Mouse (Mus musculus): ENCODE data around the gene Pank2. TPM values are rescaled to one million over a fixed set of nuclear protein-coding genes. Genes with fewer than 3 reads are reported as not detected.
A peak's percentile ranks its signal among the peaks of the same experiment; 100 is the strongest.
"Not testable (repeated sequence)": the region's sequence is repeated elsewhere in the genome, so short reads cannot be mapped to it uniquely, and the experiment has no call there.

Pank2 gene
- polyA plus RNA-seq, 1 experiment from 2014 or later: 37.1 TPM

DNA sequence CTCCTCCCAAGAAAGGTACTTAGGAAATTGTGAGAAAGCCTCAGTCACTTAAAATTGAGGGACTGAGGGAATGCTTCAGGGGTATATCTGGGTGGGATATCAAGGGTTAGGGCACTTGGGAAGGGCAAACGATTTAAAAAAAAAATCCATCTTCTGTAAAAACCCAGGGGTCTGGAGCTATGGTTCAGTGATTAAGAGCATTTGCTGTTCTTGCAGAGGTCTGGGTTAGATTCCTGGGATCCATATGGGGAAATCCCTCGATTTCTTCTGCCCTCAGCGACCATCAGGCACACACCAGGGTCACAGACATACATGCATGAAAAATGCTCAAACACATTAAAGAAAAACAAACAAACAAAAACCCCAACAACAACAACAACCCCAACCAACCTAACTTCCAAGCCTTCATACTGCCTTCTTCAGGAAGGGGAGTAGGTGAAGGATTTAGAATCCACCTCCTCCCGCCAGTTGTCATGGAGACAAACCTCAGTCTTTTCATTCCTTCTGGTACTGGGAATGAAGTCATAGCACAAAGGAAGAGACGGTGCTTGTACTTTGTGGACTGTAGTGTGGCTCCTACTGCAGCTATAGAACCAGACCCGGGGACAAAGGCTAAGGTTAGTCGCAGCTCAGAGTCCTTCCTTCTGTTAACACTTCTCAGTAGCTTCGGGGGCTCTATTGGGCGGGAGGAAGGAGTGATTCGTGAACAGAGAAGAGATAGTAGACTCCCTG lies 648 bp upstream of the Pank2 start:
- peak overlapping the region; percentile 69 for H3K9ac ChIP-seq
- peak; percentile 62 for ATAC-seq (ENCODE audit: insufficient number of reproducible peaks, low FRiP score)
- H3K4me1 ChIP-seq (replicated peaks): peaks cover 34% of the 10 kb centered on the region
- H3K4me3 ChIP-seq: peak overlapping the region; percentile 87
- H3K27ac ChIP-seq (ENCODE audit: poor library complexity, severe bottlenecking): peak overlapping the region; percentile 91
- 7% methylated on average over 10 of the region's 10 CpGs for WGBS
- no peaks in the 10 kb centered on the region for H3K27me3 ChIP-seq (replicated peaks)
- peak overlapping the region; percentile 68 for H3K4me2 ChIP-seq
- no peaks in the 10 kb centered on the region for H3K36me3 ChIP-seq
- no peaks in the 10 kb centered on the region for H3K9me3 ChIP-seq (replicated peaks)

DNA sequence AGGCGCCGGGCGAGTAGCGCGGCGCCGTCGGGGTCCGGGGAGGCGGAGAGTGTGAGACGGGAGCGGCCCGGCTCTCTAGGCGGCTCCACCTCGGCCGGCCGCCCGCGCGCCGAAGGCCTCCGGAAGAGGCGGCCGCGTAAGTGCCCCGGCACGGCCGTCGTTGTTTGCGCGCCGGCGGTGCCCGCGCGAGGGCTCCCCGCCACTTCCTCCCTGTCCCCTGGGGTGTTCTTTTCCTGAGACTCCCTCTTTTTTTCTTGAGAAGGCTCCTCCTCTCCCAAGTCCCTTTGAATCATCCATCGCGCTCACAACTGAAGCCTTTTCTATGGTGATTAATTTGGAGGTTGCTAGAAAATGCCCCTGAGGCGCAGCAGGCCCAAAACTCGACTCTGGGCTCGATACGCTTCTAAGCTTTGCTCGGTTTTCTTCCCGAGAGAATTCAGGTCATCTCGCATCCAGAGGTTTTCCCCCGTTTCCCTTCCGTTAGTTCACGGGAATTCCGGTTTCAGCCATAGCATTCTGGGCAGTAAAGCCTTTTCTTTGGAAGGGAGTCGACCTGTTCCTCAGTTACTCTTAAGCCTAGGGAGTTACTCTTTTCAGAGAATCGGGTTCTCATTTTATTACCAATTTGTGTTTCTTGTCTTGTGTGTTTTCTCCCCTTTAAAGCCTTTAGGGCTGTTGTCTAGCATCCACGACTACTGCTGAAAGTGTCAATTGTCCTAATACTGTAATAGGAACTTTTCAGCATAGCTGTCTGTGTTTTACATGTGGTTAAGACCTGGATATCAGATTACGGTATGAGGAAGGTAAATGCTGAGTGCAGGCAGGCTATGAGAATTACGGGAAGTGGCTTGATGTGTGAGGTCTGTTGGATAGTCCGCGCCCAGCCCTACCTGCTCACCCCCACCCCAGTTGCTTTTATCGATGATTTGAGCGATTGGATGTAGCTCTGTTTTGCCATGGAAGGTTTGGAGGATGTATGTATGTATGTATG lies 680 bp downstream of the Pank2 start:
- under 1% methylated on average over 59 of the region's 59 CpGs for WGBS
- peak; percentile 82 for ATAC-seq (ENCODE audit: insufficient number of reproducible peaks, low FRiP score)
- H3K9ac ChIP-seq: peak overlapping the region; percentile 95
- peak overlapping the region; percentile 87 for H3K4me3 ChIP-seq
- H3K27ac ChIP-seq (ENCODE audit: poor library complexity, severe bottlenecking): peak overlapping the region; percentile 99
- peaks cover 34% of the 10 kb centered on the region for H3K4me1 ChIP-seq (replicated peaks)
- no peaks in the 10 kb centered on the region for H3K27me3 ChIP-seq (replicated peaks)
- peak overlapping the region; percentile 77 for H3K4me2 ChIP-seq
- no peaks in the 10 kb centered on the region for H3K36me3 ChIP-seq
- H3K9me3 ChIP-seq (replicated peaks): no peaks in the 10 kb centered on the region

DNA sequence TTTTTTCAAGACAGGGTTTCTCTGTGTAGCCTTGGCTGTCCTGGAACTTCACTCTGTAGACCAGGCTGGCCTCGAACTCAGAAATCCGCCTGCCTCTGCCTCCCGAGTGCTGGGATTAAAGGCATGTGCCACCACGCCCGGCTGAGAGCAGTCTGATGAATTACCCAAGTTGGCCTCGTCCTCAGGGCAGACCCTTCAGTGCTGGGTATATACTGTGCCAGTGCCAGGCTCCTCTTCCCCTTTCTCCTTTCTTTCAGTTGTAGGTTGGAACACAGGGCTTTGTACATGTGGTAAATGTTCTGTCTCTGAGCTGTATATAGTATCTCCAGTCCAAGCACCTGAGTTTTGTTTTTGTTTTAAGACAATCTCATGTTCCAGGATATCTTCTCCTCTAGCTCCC lies 1.7 kb downstream of the Pank2 start:
- peak overlapping the region; percentile 77 for H3K4me2 ChIP-seq
- WGBS: 80% methylated on average over 6 of the region's 6 CpGs

GRCm38 (mm10) chr2:131265056-131265455 lies 2.8 kb downstream of the Pank2 start:
- Histone ChIP-seq H3K4me2 (no peak overlapping the region; the same call in 1 of the 2 replicates), H3K36me3 (0 out of 2 replicates have a peak, but pooled peaks cover under 1% of the 10 kb centered on the region), H3K4me1 (replicated peaks) (peaks cover 32% of the 10 kb centered on the region), H3K9me3 (replicated peaks) (no peaks in the 10 kb centered on the region), H3K4me3 (no peak overlapping the region), H3K27ac (ENCODE audit: poor library complexity, severe bottlenecking) (no peak overlapping the region), H3K9ac (no peak overlapping the region), H3K27me3 (replicated peaks) (no peaks in the 10 kb centered on the region)
- 79% methylated on average over 2 of the region's 2 CpGs for WGBS
- no peak for ATAC-seq (ENCODE audit: insufficient number of reproducible peaks, low FRiP score)

More for the DNA sequence above, 1.7 kb downstream of the Pank2 start:
- Histone ChIP-seq H3K9me3 (replicated peaks) (no peaks in the 10 kb centered on the region), H3K9ac (no peak overlapping the region), H3K4me1 (replicated peaks) (peaks cover 34% of the 10 kb centered on the region), H3K27me3 (replicated peaks) (no peaks in the 10 kb centered on the region), H3K27ac (ENCODE audit: poor library complexity, severe bottlenecking) (no peak overlapping the region), H3K36me3 (no peaks in the 10 kb centered on the region), H3K4me3 (no peak overlapping the region; the same call in 1 of the 2 replicates)
- no peak for ATAC-seq (ENCODE audit: insufficient number of reproducible peaks, low FRiP score)

- ATAC-seq (ENCODE audit: insufficient number of reproducible peaks, low FRiP score): no peak
- Histone ChIP-seq H3K36me3 (peaks cover 55% of the 10 kb centered on the region), H3K4me3 (no peak overlapping the region), H3K4me1 (replicated peaks) (no peaks in the 10 kb centered on the region), H3K27ac (ENCODE audit: poor library complexity, severe bottlenecking) (no peak overlapping the region), H3K9ac (no peak overlapping the region), H3K27me3 (replicated peaks) (no peaks in the 10 kb centered on the region), H3K9me3 (replicated peaks) (no peaks in the 10 kb centered on the region), H3K4me2 (no peak overlapping the region)
- 95% methylated on average over 3 of the region's 3 CpGs for WGBS
These were observed 13.2 kb downstream of the Pank2 start for GRCm38 (mm10) chr2:131275493-131275892.

DNA sequence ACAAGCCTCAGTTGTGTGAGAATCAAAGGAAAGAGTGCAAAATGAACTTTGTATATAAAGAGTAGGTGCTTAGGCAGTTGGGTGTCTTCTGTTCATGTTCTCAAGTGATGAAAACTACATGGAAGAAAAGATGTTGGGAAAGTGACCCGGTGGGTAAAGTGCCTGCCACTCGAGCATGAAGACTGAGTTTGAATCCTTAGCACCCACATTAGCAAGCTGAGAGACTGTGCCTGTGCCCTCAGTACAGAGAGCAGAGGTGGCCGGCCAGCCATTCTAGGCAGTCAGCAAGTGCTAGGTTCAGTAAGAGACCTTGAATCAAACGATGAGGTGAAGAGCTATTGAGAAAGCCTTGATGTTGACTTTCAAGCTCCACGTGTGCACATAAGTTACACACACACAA lies 14.4 kb downstream of the Pank2 start:
- Histone ChIP-seq H3K27me3 (replicated peaks) (no peaks in the 10 kb centered on the region), H3K9ac (no peak overlapping the region), H3K36me3 (peaks cover 66% of the 10 kb centered on the region), H3K9me3 (replicated peaks) (no peaks in the 10 kb centered on the region), H3K4me2 (no peak overlapping the region), H3K27ac (ENCODE audit: poor library complexity, severe bottlenecking) (no peak overlapping the region), H3K4me3 (no peak overlapping the region), H3K4me1 (replicated peaks) (no peaks in the 10 kb centered on the region)
- no peak for ATAC-seq (ENCODE audit: insufficient number of reproducible peaks, low FRiP score)
- WGBS: 92% methylated on average over 5 of the region's 5 CpGs

- Histone ChIP-seq H3K4me1 (replicated peaks) (no peaks in the 10 kb centered on the region), H3K27me3 (replicated peaks) (no peaks in the 10 kb centered on the region), H3K27ac (ENCODE audit: poor library complexity, severe bottlenecking) (no peak overlapping the region), H3K4me2 (no peak overlapping the region), H3K36me3 (peaks cover 65% of the 10 kb centered on the region), H3K4me3 (no peak overlapping the region), H3K9me3 (replicated peaks) (no peaks in the 10 kb centered on the region), H3K9ac (no peak overlapping the region)
- no peak for ATAC-seq (ENCODE audit: insufficient number of reproducible peaks, low FRiP score)
- WGBS: 88% methylated on average over 1 of the region's 1 CpGs
These were observed 19.3 kb downstream of the Pank2 start for GRCm38 (mm10) chr2:131281596-131281995.

- ATAC-seq (ENCODE audit: insufficient number of reproducible peaks, low FRiP score): no peak
- no peaks in the 10 kb centered on the region for H3K27me3 ChIP-seq (replicated peaks)
- no peak overlapping the region for H3K4me2 ChIP-seq
- no peaks in the 10 kb centered on the region for H3K4me1 ChIP-seq (replicated peaks)
- WGBS: 93% methylated on average over 1 of the region's 1 CpGs
- H3K4me3 ChIP-seq: no peak overlapping the region
- H3K9ac ChIP-seq: no peak overlapping the region
- peaks cover 57% of the 10 kb centered on the region for H3K36me3 ChIP-seq
- H3K27ac ChIP-seq (ENCODE audit: poor library complexity, severe bottlenecking): no peak overlapping the region
- H3K9me3 ChIP-seq (replicated peaks): no peaks in the 10 kb centered on the region
These were observed 24.0 kb downstream of the Pank2 start for GRCm38 (mm10) chr2:131286276-131286675.

GRCm38 (mm10) chr2:131290669-131291068 lies 28.4 kb downstream of the Pank2 start:
- Histone ChIP-seq H3K27me3 (replicated peaks) (no peaks in the 10 kb centered on the region), H3K9me3 (replicated peaks) (no peaks in the 10 kb centered on the region), H3K4me2 (no peak overlapping the region), H3K27ac (ENCODE audit: poor library complexity, severe bottlenecking) (no peak overlapping the region), H3K4me3 (no peak overlapping the region), H3K9ac (no peak overlapping the region), H3K4me1 (replicated peaks) (no peaks in the 10 kb centered on the region), H3K36me3 (peaks cover 68% of the 10 kb centered on the region)
- no peak for ATAC-seq (ENCODE audit: insufficient number of reproducible peaks, low FRiP score)

GRCm38 (mm10) chr2:131296746-131297261 lies 34.5 kb downstream of the Pank2 start:
- H3K27me3 ChIP-seq (replicated peaks): 0 out of 2 replicates have a peak, but pooled peaks cover 2% of the 10 kb centered on the region
- H3K9me3 ChIP-seq (replicated peaks): no peaks in the 10 kb centered on the region
- no peak overlapping the region for H3K27ac ChIP-seq (ENCODE audit: poor library complexity, severe bottlenecking)
- H3K4me3 ChIP-seq: no peak overlapping the region
- H3K4me1 ChIP-seq (replicated peaks): no peaks in the 10 kb centered on the region
- WGBS: 91% methylated on average over 2 of the region's 2 CpGs
- no peak for ATAC-seq (ENCODE audit: insufficient number of reproducible peaks, low FRiP score)
- no peak overlapping the region for H3K4me2 ChIP-seq
- H3K36me3 ChIP-seq: peaks cover 63% of the 10 kb centered on the region
- no peak overlapping the region for H3K9ac ChIP-seq

DNA sequence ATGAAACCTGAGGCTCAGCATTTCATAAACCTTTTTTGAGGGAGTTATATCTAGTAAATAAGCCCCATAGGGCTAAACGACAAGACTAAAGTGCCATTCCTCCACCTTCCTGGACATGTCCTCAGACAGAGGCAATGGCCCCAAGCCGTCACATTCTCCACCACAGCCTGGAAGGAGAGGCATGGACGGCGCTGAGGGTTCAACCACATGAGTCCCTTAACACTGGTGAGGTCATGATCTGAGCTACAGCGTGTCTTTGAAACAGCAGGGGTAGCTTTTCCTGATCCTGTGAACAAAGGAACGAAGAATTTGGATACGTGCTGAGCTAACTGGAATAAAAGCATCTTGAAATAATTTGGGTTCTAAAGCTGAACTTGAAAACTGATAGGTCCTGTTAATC lies 36.4 kb downstream of the Pank2 start:
- not testable (repeated sequence) for H3K9ac ChIP-seq; ATAC-seq (ENCODE audit: insufficient number of reproducible peaks, low FRiP score); H3K9me3 ChIP-seq (replicated peaks); H3K27ac ChIP-seq (ENCODE audit: poor library complexity, severe bottlenecking); H3K4me2 ChIP-seq; H3K27me3 ChIP-seq (replicated peaks); H3K4me3 ChIP-seq; H3K4me1 ChIP-seq (replicated peaks)
- H3K36me3 ChIP-seq: peaks cover 60% of the 10 kb centered on the region
- WGBS: 75% methylated on average over 7 of the region's 7 CpGs

Measured in heart, embryonic 12.5 days (tissue).